Mouse (Mus musculus): ENCODE results near the gene Unc119.

GRCm38 (mm10) chr11:78294585-78294984 lies 48.7 kb upstream of the Unc119 start:
- no peak for TF ChIP-seq CTCF (IDR thresholded peaks at IDR 0.05)
- TF ChIP-seq POLR2A (IDR thresholded peaks at IDR 0.05; ENCODE audit: insufficient read depth, low read depth, low read length), result no peak

Measured in heart, adult 2 months (tissue).